Mouse (Mus musculus) intestine, embryonic 16.5 days (tissue): Measurements from ENCODE around the gene Samd4b. TPM values are rescaled to one million over a fixed set of nuclear protein-coding genes. Genes with fewer than 3 reads are reported as not detected.
A peak's percentile ranks its signal among the peaks of the same experiment; 100 is the strongest.
"Not testable (repeated sequence)": the region's sequence is repeated elsewhere in the genome, so short reads cannot be mapped to it uniquely, and the experiment has no call there.

Source experiments
- ATAC-seq: fragments of 200-750 bp; cut with Nextera tagmentation; 2 replicates; pipeline ENCODE4 v1.8.0; 2017; ENCODE audit warnings: moderate TSS enrichment, moderate library complexity
- H3K27ac ChIP-seq: fragments of 300-500 bp; sonication (generic); 2 replicates; pipeline ENCODE4 v1.5.1; 2014; ENCODE audit warnings: mild to moderate bottlenecking, low read length
- H3K27me3 ChIP-seq: fragments of 300-500 bp; sonication (generic); replicated peaks from 2 replicates; pipeline ENCODE4 v1.6.1; 2014; ENCODE audit warnings: low read length, control low read depth, mixed read lengths; ENCODE audit not compliant: control insufficient read depth, insufficient read depth
- H3K36me3 ChIP-seq: fragments of 300-500 bp; sonication (generic); 2 replicates; pipeline ENCODE4 v1.6.1; 2014; ENCODE audit warnings: low read length, control low read depth; ENCODE audit not compliant: control insufficient read depth, insufficient read depth
- H3K4me1 ChIP-seq: fragments of 300-500 bp; sonication (generic); 2 replicates; pipeline ENCODE4 v1.6.1; 2014; ENCODE audit warnings: low read length, control low read depth, mixed read lengths; ENCODE audit not compliant: control insufficient read depth, insufficient read depth
- H3K4me2 ChIP-seq: fragments of 300-500 bp; sonication (generic); 2 replicates; pipeline ENCODE4 v1.6.1; 2014; ENCODE audit warnings: low read depth, low read length, control low read depth
- H3K4me3 ChIP-seq: fragments of 300-500 bp; sonication (generic); 2 replicates; pipeline ENCODE4 v1.5.1; 2014; ENCODE audit warnings: mild to moderate bottlenecking, low read length
- H3K9ac ChIP-seq: fragments of 300-500 bp; sonication (generic); 2 replicates; pipeline ENCODE4 v1.6.1; 2014; ENCODE audit warnings: low read depth, low read length
- H3K9me3 ChIP-seq: fragments of 300-500 bp; sonication (generic); 2 replicates; pipeline ENCODE4 v1.6.1; 2016; ENCODE audit warnings: low read length, control low read depth; ENCODE audit not compliant: control insufficient read depth
- WGBS: fragments of 180-500 bp; shearing (Covaris S2); extraction: QIAGEN DNeasy Blood & Tissue Kit; methylation state at CpG from one replicate; pipeline ENCODE4 v1.1.7; 2014; 5-methylcytosine and 5-hydroxymethylcytosine counted together
- polyA plus RNA-seq: library from polyadenylated mRNA; unstranded; fragments of >200 nt; fragmentation: Nextera tagmentation; extraction: Ambion mirVana; gene quantifications from 2 replicates; pipeline ENCODE4 v1.2.1, GENCODE M21; 2015

The Samd4b gene
- polyA plus RNA-seq, 1 experiment from 2014 or later = 7.8 TPM

GRCm38 (mm10) chr7:28509121-28509520 is 88.8 kb downstream of the Samd4b start:
- H3K4me1 ChIP-seq, H3K4me3 ChIP-seq, H3K4me2 ChIP-seq, H3K9me3 ChIP-seq, H3K27me3 ChIP-seq, ATAC-seq, H3K36me3 ChIP-seq, H3K27ac ChIP-seq, H3K9ac ChIP-seq: not testable (repeated sequence)
- WGBS = 69% methylated on average over 2 of the region's 2 CpGs

DNA sequence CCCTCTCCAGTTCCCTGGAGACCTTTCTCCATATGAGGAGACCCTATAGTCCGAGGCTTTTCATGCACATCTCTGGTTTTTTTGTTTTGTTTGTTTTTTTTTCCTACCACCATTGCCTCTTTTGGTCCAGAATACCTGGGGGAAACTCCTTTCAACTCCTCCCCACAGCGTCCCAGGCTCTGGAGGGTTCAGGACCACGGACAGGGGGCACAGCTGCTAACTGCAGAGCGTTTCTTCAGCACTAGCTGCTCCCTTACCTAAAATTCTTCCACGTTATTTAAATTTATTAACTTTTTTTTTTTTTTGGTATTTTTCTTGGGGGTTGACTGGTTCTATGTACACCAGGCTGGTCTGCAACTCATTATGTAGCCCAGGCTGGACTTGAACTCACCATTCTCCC is 92.4 kb downstream of the Samd4b start:
- H3K36me3 ChIP-seq = no peaks in the 10 kb centered on the region
- H3K4me3 ChIP-seq = no peak overlapping the region
- H3K4me2 ChIP-seq = no peak overlapping the region
- no peaks in the 10 kb centered on the region for H3K27me3 ChIP-seq
- no peak overlapping the region for H3K27ac ChIP-seq
- H3K9me3 ChIP-seq = no peaks in the 10 kb centered on the region
- WGBS = 5% methylated on average over 5 of the region's 5 CpGs
- H3K9ac ChIP-seq = no peak overlapping the region
- no peak for ATAC-seq
- H3K4me1 ChIP-seq = no peaks in the 10 kb centered on the region

DNA sequence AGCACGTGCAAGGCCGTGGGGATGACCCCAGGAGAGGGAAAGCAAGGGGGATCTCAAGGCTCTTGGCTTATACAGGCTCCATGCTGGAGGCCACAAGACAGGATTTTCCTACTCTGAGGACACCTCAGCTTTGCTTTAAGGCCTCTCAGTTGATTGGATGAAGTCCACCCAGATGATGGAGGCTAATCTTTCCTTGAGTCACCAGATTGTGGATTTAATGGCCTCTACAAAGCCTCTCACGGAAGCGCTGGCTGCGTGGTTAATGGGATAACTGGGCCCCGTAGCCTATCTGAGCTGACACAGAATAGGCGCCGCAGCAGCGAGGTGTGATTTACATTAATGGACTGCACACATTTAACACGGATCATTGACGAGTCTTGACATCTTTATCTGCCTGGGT is 102.5 kb downstream of the Samd4b start:
- Histone ChIP-seq H3K4me1 (peaks cover 3% of the 10 kb centered on the region; the same call in 1 of the 2 replicates), H3K27me3 (no peaks in the 10 kb centered on the region), H3K4me3 (no peak overlapping the region), H3K36me3 (no peaks in the 10 kb centered on the region), H3K9me3 (no peaks in the 10 kb centered on the region), H3K27ac (no peak overlapping the region), H3K9ac (no peak overlapping the region), H3K4me2 (no peak overlapping the region)
- no peak for ATAC-seq
- WGBS = 79% methylated on average over 11 of the region's 11 CpGs

DNA sequence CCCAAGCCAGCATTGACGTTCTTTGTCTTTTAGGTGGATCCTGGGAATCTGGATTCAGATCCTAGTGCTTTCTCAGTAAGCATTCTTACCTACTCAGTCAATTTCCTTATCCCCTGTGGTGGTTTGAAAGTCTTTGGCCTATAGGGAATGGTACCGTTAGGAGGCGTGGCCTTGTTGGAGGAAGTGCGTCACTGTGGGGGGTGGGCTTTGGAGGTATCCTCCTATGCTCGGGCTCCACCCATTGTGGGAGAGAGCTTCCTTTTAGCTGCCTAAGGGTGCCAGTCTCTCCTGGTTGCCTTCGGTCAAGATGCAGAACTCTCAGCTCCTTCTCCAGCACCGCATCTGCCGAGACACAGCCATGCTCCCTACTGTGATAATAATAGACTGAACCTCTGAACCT is 105.6 kb downstream of the Samd4b start:
- Histone ChIP-seq H3K27ac (no peak overlapping the region), H3K4me2 (no peak overlapping the region), H3K9ac (no peak overlapping the region), H3K36me3 (no peaks in the 10 kb centered on the region), H3K4me3 (no peak overlapping the region), H3K4me1 (peaks cover 7% of the 10 kb centered on the region), H3K9me3 (no peaks in the 10 kb centered on the region), H3K27me3 (no peaks in the 10 kb centered on the region)
- WGBS = 92% methylated on average over 8 of the region's 8 CpGs
- no peak for ATAC-seq

GRCm38 (mm10) chr7:28490903-28491302 is 107.0 kb downstream of the Samd4b start:
- Histone ChIP-seq H3K4me2 (peak overlapping the region; percentile 1; the same call in 1 of the 2 replicates), H3K36me3 (no peaks in the 10 kb centered on the region), H3K27ac (no peak overlapping the region), H3K9ac (no peak overlapping the region), H3K4me3 (0 out of 2 replicates have a peak overlapping the region, but pooled peaks have one; percentile 7), H3K4me1 (peaks cover 7% of the 10 kb centered on the region), H3K27me3 (no peaks in the 10 kb centered on the region), H3K9me3 (no peaks in the 10 kb centered on the region)
- WGBS = 35% methylated on average over 14 of the region's 14 CpGs
- no peak; the same call in 1 of the 2 replicates for ATAC-seq

DNA sequence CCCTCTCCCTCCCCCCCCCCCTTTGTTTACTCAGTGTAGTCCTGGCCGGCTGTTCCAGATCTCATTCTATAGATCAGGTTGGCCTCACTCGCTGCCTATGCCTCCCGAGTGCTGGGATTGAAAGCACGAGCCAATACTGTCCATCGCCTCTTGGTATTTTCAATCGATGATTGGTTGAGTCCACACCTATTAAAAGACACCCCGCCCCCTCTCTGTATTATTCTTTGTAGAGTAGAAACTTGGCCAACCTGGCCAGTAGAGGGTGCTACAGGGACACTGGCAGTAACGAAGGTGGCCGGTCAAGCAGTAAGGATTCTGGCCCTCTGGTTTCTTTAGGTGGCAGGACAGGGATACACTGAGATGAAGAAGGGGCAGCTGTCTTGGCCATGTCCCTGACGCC is 107.5 kb downstream of the Samd4b start:
- H3K27me3 ChIP-seq = no peaks in the 10 kb centered on the region
- no peaks in the 10 kb centered on the region for H3K36me3 ChIP-seq
- H3K27ac ChIP-seq = no peak overlapping the region
- H3K4me2 ChIP-seq = peak overlapping the region; percentile 1; the same call in 1 of the 2 replicates
- peak; percentile 73 for ATAC-seq
- no peak overlapping the region for H3K9ac ChIP-seq
- peaks cover 7% of the 10 kb centered on the region for H3K4me1 ChIP-seq
- 3% methylated on average over 10 of the region's 10 CpGs for WGBS
- H3K9me3 ChIP-seq = no peaks in the 10 kb centered on the region
- H3K4me3 ChIP-seq = 0 out of 2 replicates have a peak overlapping the region, but pooled peaks have one; percentile 7

DNA sequence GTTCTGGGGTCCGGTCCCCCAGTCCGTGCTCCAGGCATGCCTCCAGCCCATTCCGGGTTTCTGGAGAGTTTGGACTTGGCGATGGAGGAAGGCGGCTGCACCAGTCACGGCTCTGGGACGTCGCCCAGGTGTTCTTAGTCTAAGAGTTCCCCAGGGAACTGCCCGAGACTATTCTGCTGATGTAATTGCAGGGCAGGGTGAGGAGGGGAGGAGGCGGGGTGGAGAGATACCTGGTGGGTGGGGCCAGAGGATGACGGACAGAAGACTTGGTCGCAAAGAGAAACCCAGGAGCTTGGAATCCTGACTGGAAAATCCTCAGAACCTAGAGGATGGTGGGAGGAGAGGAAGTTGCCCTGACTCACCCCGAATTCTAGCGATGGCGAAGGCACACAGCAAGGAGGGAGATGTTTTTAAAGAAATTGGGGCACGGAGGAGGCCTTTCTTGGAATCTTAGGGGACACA is 109.9 kb downstream of the Samd4b start:
- H3K9ac ChIP-seq = peak overlapping the region; percentile 48; the same call in 1 of the 2 replicates
- 0 out of 2 replicates have a peak overlapping the region, but pooled peaks have one; percentile 46 for H3K27ac ChIP-seq
- H3K36me3 ChIP-seq = no peaks in the 10 kb centered on the region
- WGBS = 2% methylated on average over 16 of the region's 16 CpGs
- no peaks in the 10 kb centered on the region for H3K27me3 ChIP-seq
- H3K4me1 ChIP-seq = peaks cover 7% of the 10 kb centered on the region
- peak overlapping the region; percentile 32 for H3K4me3 ChIP-seq
- ATAC-seq = peak; percentile 88
- H3K9me3 ChIP-seq = no peaks in the 10 kb centered on the region
- H3K4me2 ChIP-seq = peak overlapping the region; percentile 53

DNA sequence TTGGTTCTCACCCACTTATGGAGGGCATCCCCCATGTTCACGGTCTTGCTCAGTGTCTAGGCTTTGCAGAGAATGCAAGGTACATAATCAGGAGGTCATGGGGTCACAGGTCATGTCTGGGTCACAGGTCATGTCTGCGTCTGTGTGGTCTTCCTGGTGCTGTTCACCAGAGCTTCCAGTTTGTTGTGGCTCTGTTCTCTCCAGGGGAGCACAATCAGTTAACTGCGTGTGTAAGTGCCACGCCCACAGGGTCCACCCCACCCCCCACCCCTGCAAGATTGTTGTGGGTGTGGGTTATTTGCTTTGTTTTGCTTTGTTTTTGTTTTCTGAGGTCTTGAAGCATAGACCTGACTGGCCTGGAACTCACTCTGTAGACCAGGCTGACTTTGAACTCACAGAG is 113.8 kb downstream of the Samd4b start:
- no peak for ATAC-seq
- Histone ChIP-seq H3K36me3 (no peaks in the 10 kb centered on the region), H3K9me3 (no peaks in the 10 kb centered on the region), H3K27me3 (no peaks in the 10 kb centered on the region), H3K27ac (no peak overlapping the region), H3K9ac (no peak overlapping the region), H3K4me2 (no peak overlapping the region), H3K4me1 (peaks cover 4% of the 10 kb centered on the region), H3K4me3 (no peak overlapping the region)
- WGBS = 26% methylated on average over 4 of the region's 4 CpGs

- no peaks in the 10 kb centered on the region for H3K9me3 ChIP-seq
- H3K4me1 ChIP-seq = peaks cover 3% of the 10 kb centered on the region
- H3K27ac ChIP-seq = no peak overlapping the region
- H3K36me3 ChIP-seq = no peaks in the 10 kb centered on the region
- no peak overlapping the region for H3K9ac ChIP-seq
- ATAC-seq = no peak
- WGBS = 83% methylated on average over 11 of the region's 11 CpGs
- H3K4me3 ChIP-seq = no peak overlapping the region
- H3K4me2 ChIP-seq = no peak overlapping the region
- no peaks in the 10 kb centered on the region for H3K27me3 ChIP-seq
Measured at GRCm38 (mm10) chr7:28482854-28483253, 115.1 kb downstream of the Samd4b start.

- H3K4me1 ChIP-seq = peaks cover 8% of the 10 kb centered on the region
- peak; percentile 61 for ATAC-seq
- no peak overlapping the region for H3K4me3 ChIP-seq
- no peak overlapping the region for H3K4me2 ChIP-seq
- H3K27me3 ChIP-seq = no peaks in the 10 kb centered on the region
- no peaks in the 10 kb centered on the region for H3K9me3 ChIP-seq
- 8% methylated on average over 8 of the region's 8 CpGs for WGBS
- H3K36me3 ChIP-seq = no peaks in the 10 kb centered on the region
- H3K27ac ChIP-seq = no peak overlapping the region
- no peak overlapping the region for H3K9ac ChIP-seq
Measured at GRCm38 (mm10) chr7:28478854-28479253, 119.1 kb downstream of the Samd4b start.
